Mouse (Mus musculus): ENCODE data around the gene Myl12a.

DNA sequence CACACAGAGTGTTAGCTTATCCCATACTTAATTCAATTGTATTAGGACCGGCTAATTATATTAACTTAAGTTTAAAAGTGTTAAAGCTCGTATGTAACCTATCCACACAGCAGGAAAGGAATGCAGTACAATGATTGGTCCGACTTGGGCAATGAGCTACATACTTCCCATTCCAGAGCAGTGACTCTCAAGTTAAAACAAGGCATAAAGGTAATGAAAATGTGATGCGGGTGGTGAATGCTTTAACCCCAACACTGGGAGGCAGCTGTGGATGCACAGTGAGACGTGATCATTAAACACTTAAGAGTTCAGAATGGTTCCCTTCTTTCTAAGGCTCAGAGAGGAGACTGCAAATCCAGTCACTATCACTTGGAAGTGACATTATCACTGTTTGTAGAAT lies 3.5 kb downstream of the Myl12a start:
- TF ChIP-seq CTCF (conservative IDR thresholded peaks at IDR 0.05; ENCODE audit: insufficient read depth, insufficient read length, low read depth, low read length) (no peak), POLR2A (IDR thresholded peaks at IDR 0.05; ENCODE audit: low read depth, low read length) (no peak)
